Mouse (Mus musculus) heart, embryonic 16.5 days (tissue): ENCODE measurements around the gene Nfib. TPM values are rescaled to one million over a fixed set of nuclear protein-coding genes. Genes with fewer than 3 reads are reported as not detected.
A peak's percentile ranks its signal among the peaks of the same experiment; 100 is the strongest.

Experiments
- ATAC-seq: fragments of 200-750 bp; cut with Nextera tagmentation; replicated peaks from 2 replicates; pipeline ENCODE4 v1.8.0; 2017; ENCODE audit warnings: moderate number of reproducible peaks; ENCODE audit not compliant: insufficient read depth, low FRiP score; ENCODE audit errors: extremely low read depth
- H3K27ac ChIP-seq: fragments of 300-500 bp; sonication (generic); 2 replicates; pipeline ENCODE4 v1.5.1; 2014; ENCODE audit warnings: mild to moderate bottlenecking, low read length, control low read depth, moderate library complexity
- H3K27me3 ChIP-seq: fragments of 300-500 bp; sonication (generic); 2 replicates; pipeline ENCODE4 v1.6.1; 2014; ENCODE audit warnings: low read length, mixed read lengths; ENCODE audit not compliant: control insufficient read depth, insufficient read depth
- H3K36me3 ChIP-seq: fragments of 300-500 bp; sonication (generic); 2 replicates; pipeline ENCODE4 v1.6.1; 2014; ENCODE audit not compliant: control insufficient read depth, insufficient read depth
- H3K4me1 ChIP-seq: fragments of 300-500 bp; sonication (generic); 2 replicates; pipeline ENCODE4 v1.6.1; 2014; ENCODE audit warnings: low read length, mixed read lengths; ENCODE audit not compliant: control insufficient read depth, insufficient read depth
- H3K4me2 ChIP-seq: fragments of 300-500 bp; sonication (generic); 2 replicates; pipeline ENCODE4 v1.6.1; 2014; ENCODE audit warnings: low read depth, mild to moderate bottlenecking, control low read depth, low read length
- H3K4me3 ChIP-seq: fragments of 300-500 bp; sonication (generic); 2 replicates; pipeline ENCODE4 v1.5.1; 2014; ENCODE audit warnings: mild to moderate bottlenecking, control low read depth, low read length
- H3K9ac ChIP-seq: fragments of 300-500 bp; sonication (generic); 2 replicates; pipeline ENCODE4 v1.6.1; 2014; ENCODE audit warnings: low read length, control low read depth
- H3K9me3 ChIP-seq: fragments of 300-500 bp; sonication (generic); replicated peaks from 2 replicates; pipeline ENCODE4 v1.6.1; 2016; ENCODE audit warnings: low read length; ENCODE audit not compliant: control insufficient read depth
- WGBS: fragments of 180-500 bp; shearing (Covaris S2); extraction: QIAGEN DNeasy Blood & Tissue Kit; methylation state at CpG from one replicate; pipeline ENCODE4 v1.1.7; 2014; 5-methylcytosine and 5-hydroxymethylcytosine counted together
- polyA plus RNA-seq: library from polyadenylated mRNA; unstranded; fragments of >200 nt; fragmentation: Nextera tagmentation; extraction: Ambion mirVana; gene quantifications from 2 replicates; pipeline ENCODE4 v1.2.1, GENCODE M21; 2015

Gene Nfib
- polyA plus RNA-seq, 1 experiment from 2014 or later, result 56.7 TPM

- Histone ChIP-seq H3K4me1 (peaks cover 20% of the 10 kb centered on the region), H3K4me2 (peak overlapping the region; percentile 49), H3K27ac (peak overlapping the region; percentile 88), H3K9me3 (no peaks in the 10 kb centered on the region), H3K36me3 (peaks cover 8% of the 10 kb centered on the region; the same call in 1 of the 2 replicates), H3K27me3 (no peaks in the 10 kb centered on the region), H3K9ac (no peak overlapping the region), H3K4me3 (no peak overlapping the region)
- ATAC-seq, result 0 out of 2 replicates have a peak, but pooled peaks have one; percentile 45
- 50% methylated on average over 3 of the region's 3 CpGs for WGBS
Observed at GRCm38 (mm10) chr4:82333413-82333812, 372.1 kb downstream of the Nfib start.

- H3K9ac ChIP-seq, result no peak overlapping the region
- 65% methylated on average over 4 of the region's 4 CpGs for WGBS
- H3K9me3 ChIP-seq, result no peaks in the 10 kb centered on the region
- peaks cover 11% of the 10 kb centered on the region for H3K4me1 ChIP-seq
- no peak overlapping the region for H3K27ac ChIP-seq
- H3K4me3 ChIP-seq, result no peak overlapping the region
- H3K27me3 ChIP-seq, result no peaks in the 10 kb centered on the region
- peaks cover 13% of the 10 kb centered on the region for H3K36me3 ChIP-seq
- no peak overlapping the region for H3K4me2 ChIP-seq
- ATAC-seq, result no peak
Observed at GRCm38 (mm10) chr4:82330095-82330494, 375.5 kb downstream of the Nfib start.

- Histone ChIP-seq H3K36me3 (peaks cover 38% of the 10 kb centered on the region), H3K27me3 (no peaks in the 10 kb centered on the region), H3K4me1 (no peaks in the 10 kb centered on the region), H3K4me3 (no peak overlapping the region), H3K9ac (no peak overlapping the region), H3K9me3 (no peaks in the 10 kb centered on the region), H3K4me2 (no peak overlapping the region), H3K27ac (no peak overlapping the region)
- 76% methylated on average over 3 of the region's 3 CpGs for WGBS
- no peak for ATAC-seq
Observed at GRCm38 (mm10) chr4:82326140-82326529, 379.4 kb downstream of the Nfib start.

- H3K4me2 ChIP-seq, result no peak overlapping the region
- no peaks in the 10 kb centered on the region for H3K27me3 ChIP-seq
- no peak overlapping the region for H3K9ac ChIP-seq
- H3K27ac ChIP-seq, result no peak overlapping the region
- no peak for ATAC-seq
- H3K4me1 ChIP-seq, result no peaks in the 10 kb centered on the region
- no peak overlapping the region for H3K4me3 ChIP-seq
- peaks cover 39% of the 10 kb centered on the region for H3K36me3 ChIP-seq
- no peaks in the 10 kb centered on the region for H3K9me3 ChIP-seq
- WGBS, result 64% methylated on average over 6 of the region's 6 CpGs
Observed at GRCm38 (mm10) chr4:82325409-82326139, 380.0 kb downstream of the Nfib start.

GRCm38 (mm10) chr4:82324977-82325376 lies 380.6 kb downstream of the Nfib start:
- Histone ChIP-seq H3K27me3 (no peaks in the 10 kb centered on the region), H3K4me2 (no peak overlapping the region), H3K36me3 (peaks cover 40% of the 10 kb centered on the region), H3K4me3 (no peak overlapping the region), H3K27ac (no peak overlapping the region), H3K9ac (no peak overlapping the region), H3K4me1 (no peaks in the 10 kb centered on the region), H3K9me3 (no peaks in the 10 kb centered on the region)
- 65% methylated on average over 3 of the region's 3 CpGs for WGBS
- ATAC-seq, result no peak

GRCm38 (mm10) chr4:82321008-82321407 lies 384.5 kb downstream of the Nfib start:
- Histone ChIP-seq H3K4me2 (no peak overlapping the region), H3K9ac (no peak overlapping the region), H3K9me3 (no peaks in the 10 kb centered on the region), H3K27ac (no peak overlapping the region), H3K27me3 (no peaks in the 10 kb centered on the region), H3K4me3 (no peak overlapping the region), H3K36me3 (peaks cover 40% of the 10 kb centered on the region), H3K4me1 (peaks cover 8% of the 10 kb centered on the region)
- ATAC-seq, result no peak
- 71% methylated on average over 4 of the region's 4 CpGs for WGBS

GRCm38 (mm10) chr4:82319388-82319787 lies 386.2 kb downstream of the Nfib start:
- no peaks in the 10 kb centered on the region for H3K9me3 ChIP-seq
- H3K4me1 ChIP-seq, result peaks cover 11% of the 10 kb centered on the region
- H3K4me3 ChIP-seq, result no peak overlapping the region
- no peak overlapping the region for H3K4me2 ChIP-seq
- no peak for ATAC-seq
- no peak overlapping the region for H3K27ac ChIP-seq
- peaks cover 43% of the 10 kb centered on the region for H3K36me3 ChIP-seq
- WGBS, result 86% methylated on average over 7 of the region's 7 CpGs
- H3K27me3 ChIP-seq, result no peaks in the 10 kb centered on the region
- H3K9ac ChIP-seq, result no peak overlapping the region

- WGBS, result 26% methylated on average over 6 of the region's 6 CpGs
- H3K4me2 ChIP-seq, result no peak overlapping the region
Observed at GRCm38 (mm10) chr4:82316168-82316567, 389.4 kb downstream of the Nfib start.

GRCm38 (mm10) chr4:82315710-82316109 lies 389.8 kb downstream of the Nfib start:
- WGBS, result 13% methylated on average over 2 of the region's 2 CpGs
- Histone ChIP-seq H3K4me3 (no peak overlapping the region), H3K9me3 (no peaks in the 10 kb centered on the region), H3K36me3 (peaks cover 17% of the 10 kb centered on the region), H3K4me2 (no peak overlapping the region; the same call in 1 of the 2 replicates), H3K4me1 (peaks cover 30% of the 10 kb centered on the region), H3K27ac (peak overlapping the region; percentile 78), H3K9ac (no peak overlapping the region), H3K27me3 (no peaks in the 10 kb centered on the region)
- ATAC-seq, result peak; percentile 56

More at GRCm38 (mm10) chr4:82316168-82316567, 389.4 kb downstream of the Nfib start:
- peaks cover 18% of the 10 kb centered on the region for H3K36me3 ChIP-seq
- ATAC-seq, result peak; percentile 77
- H3K9ac ChIP-seq, result no peak overlapping the region
- H3K27me3 ChIP-seq, result no peaks in the 10 kb centered on the region
- no peaks in the 10 kb centered on the region for H3K9me3 ChIP-seq
- H3K27ac ChIP-seq, result peak overlapping the region; percentile 78
- H3K4me1 ChIP-seq, result peaks cover 25% of the 10 kb centered on the region
- H3K4me3 ChIP-seq, result no peak overlapping the region
